Mouse (Mus musculus): ENCODE measurements around the gene Gm6169. TPM values are rescaled to one million over a fixed set of nuclear protein-coding genes. Genes with fewer than 3 reads are reported as not detected.
"Not testable (repeated sequence)": the region's sequence is repeated elsewhere in the genome, so short reads cannot be mapped to it uniquely, and the experiment has no call there.

Gene Gm6169
- total RNA-seq, 2 experiments from 2014 or later, result 10.5 TPM; not detected in 1

GRCm38 (mm10) chr13:97071626-97072241 is 27.3 kb downstream of the Gm6169 start:
- intact Hi-C loops (cut with DNase I), result no loop called here
- no peak for DNase-seq (ENCODE audit: low spot score)

- DNase-seq (ENCODE audit: low spot score), result no peak
- intact Hi-C loops (cut with DNase I), result no loop called here
Observed at GRCm38 (mm10) chr13:97070931-97071625, 28.0 kb downstream of the Gm6169 start.

DNA sequence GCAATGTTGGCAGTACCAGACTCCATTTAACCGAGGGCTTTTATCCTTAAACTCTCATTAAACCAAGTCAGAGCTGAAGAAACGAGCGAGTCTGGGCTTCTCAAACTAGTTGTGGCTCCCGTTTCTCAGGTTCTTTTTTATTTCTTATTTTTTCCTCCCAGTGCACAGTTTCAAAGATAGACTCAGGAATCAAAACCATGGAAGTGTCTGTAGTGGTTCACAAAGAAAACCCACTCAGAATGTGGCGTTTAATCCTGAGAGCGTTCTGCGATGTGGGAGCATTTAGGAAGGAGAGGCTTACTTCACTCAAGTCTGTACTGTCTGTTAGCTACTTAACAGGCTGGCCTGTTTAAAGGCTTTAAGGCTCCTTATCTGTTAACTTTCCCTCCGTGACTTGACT is 30.9 kb downstream of the Gm6169 start:
- no peak for DNase-seq (ENCODE audit: low spot score)
- intact Hi-C loops (cut with DNase I), result no loop called here

- intact Hi-C loops (cut with DNase I), result no loop called here
- no peak for DNase-seq (ENCODE audit: low spot score)
Observed at GRCm38 (mm10) chr13:97067691-97068090, 31.3 kb downstream of the Gm6169 start.

GRCm38 (mm10) chr13:97066649-97067550 is 32.1 kb downstream of the Gm6169 start, which contains the start of gene Fam169a:
Gene Fam169a (plus strand): TSS chr13:97067286.
- no peak for DNase-seq (ENCODE audit: low spot score)
- intact Hi-C loops (cut with DNase I), result no loop called here

DNA sequence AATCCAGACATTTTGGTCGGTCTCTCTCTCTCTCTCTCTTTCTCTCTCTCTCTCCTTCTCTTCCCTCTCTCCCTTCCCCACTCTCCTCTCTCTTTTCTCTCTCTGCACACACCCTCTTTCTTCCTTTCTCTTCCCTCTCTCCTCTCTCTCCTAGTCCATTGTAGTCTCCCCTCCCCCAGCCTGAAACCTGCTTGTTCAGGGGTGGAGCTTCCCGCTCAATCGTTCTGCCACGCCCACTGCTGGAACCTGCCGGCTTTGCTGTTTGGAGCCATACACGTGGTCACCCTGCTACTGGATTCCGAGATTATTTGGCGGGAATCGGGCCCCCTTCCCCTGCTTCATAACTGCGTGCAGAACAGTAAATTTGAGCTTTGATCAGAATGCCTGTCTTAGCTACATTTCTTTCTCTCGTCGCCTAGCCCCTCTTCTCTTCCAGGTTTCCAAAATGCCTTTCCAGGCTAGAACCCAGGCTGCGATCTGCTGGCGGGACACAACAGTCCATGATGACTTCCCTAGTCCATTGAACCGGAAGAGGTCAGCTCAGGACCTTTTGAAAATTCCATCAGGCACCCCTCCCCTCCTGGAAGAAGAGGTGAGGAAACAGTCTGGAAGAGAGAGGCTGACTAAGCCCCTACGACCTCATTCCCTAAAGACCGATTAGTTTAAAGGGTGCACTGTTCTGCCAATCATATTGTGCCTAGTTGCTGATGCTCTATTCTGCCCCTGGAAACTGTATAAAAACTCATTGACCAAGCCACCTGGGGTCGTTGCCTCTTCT is 34.0 kb downstream of the Gm6169 start:
- intact Hi-C loops (cut with DNase I), result not testable (repeated sequence)

DNA sequence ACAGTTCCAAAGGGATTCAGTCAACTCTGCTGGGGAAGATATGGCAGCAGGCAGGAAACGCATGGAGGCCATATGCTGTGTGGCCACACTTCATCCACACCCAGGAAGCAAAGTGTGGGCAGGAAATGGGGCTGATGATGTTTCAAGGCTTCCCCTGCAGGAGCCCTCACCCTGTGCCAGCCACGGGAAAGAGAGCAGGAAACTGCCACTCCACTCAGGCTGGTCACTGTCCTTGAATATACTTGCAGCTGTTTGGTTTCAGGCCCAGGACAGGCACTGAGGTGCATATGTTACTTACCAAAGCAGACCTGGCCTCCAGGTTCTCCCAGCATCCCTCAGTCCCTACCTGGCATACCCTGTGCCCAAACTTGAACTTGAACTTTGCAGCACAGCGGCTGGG is 34.6 kb downstream of the Gm6169 start:
- intact Hi-C loops (cut with DNase I), result no loop called here

More for the DNA sequence above, 34.0 kb downstream of the Gm6169 start:
- DNase-seq (ENCODE audit: low spot score), result not testable (repeated sequence)

GRCm38 (mm10) chr13:97063431-97063830 is 35.6 kb downstream of the Gm6169 start:
- no peak for DNase-seq (ENCODE audit: low spot score)
- intact Hi-C loops (cut with DNase I), result no loop called here

More for the DNA sequence above, 34.6 kb downstream of the Gm6169 start:
- no peak for DNase-seq (ENCODE audit: low spot score)

DNA sequence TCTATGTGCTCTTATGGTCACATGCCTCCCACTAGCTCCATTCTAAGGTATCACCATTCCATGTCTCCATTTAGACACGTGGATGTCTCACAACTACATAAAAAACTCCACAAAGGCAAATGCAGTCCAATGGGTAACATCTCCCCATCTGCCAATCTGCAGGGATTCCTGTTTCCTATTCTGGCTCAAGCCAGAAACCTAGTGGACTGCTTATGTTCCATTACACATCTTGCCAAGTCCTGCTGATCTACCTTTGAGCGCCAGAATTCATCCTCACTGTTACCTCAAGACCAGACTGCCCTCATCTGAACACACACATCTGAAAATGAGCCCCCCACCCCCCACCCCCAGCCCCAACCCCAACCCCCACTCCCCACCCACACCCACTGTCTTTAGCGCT is 36.9 kb downstream of the Gm6169 start:
- intact Hi-C loops (cut with DNase I), result no loop called here
- no peak for DNase-seq (ENCODE audit: low spot score)

- no peak for DNase-seq (ENCODE audit: low spot score)
- intact Hi-C loops (cut with DNase I), result no loop called here
Observed at GRCm38 (mm10) chr13:97060331-97060730, 38.7 kb downstream of the Gm6169 start.

DNA sequence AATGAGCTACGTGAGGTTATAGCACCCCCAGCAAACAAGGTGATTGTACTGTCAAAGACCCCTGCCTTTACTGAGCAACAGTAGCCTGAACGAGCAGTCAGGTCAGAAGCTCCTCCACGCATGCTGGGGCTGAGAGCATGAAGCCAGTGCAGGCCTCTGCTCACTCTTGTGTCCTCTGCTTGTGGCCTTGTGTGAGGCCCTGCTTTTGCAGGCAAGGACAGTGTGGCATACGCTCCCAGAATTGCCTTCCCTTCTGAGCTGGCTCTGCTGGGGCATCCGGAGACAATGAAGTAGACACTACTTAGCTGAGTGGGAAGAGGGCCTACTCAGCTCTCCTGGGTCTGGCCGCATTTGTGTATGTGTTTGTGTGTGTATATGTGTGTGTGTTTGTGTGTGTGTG is 39.3 kb downstream of the Gm6169 start:
- no peak for DNase-seq (ENCODE audit: low spot score)
- intact Hi-C loops (cut with DNase I), result loop anchor here (10.0 kb wide), 1 partner anchor 205 kb away; no protein-coding TSS in a partner anchor

DNA sequence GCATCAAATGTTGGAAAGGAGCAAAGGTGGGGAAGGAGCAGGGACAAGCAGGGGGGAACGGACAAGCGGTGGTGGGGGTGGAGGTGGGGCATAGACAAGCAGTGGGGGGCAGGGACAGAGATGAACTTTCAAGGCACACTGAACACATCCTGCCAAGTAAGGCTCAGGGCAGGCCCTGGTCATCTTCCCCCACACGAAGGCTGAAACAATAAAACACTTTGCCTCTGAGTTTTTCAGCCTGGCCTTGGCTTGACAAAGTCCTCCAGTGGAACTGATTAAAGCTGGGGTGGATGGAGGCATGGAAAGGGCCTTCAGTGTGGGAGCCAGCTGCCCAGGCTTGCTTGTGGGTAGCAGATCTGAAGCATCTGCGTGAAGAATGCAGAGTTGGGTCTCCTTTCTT is 41.2 kb downstream of the Gm6169 start:
- intact Hi-C loops (cut with DNase I), result loop anchor here (10.0 kb wide), 1 partner anchor 203 kb away; no protein-coding TSS in a partner anchor
- DNase-seq (ENCODE audit: low spot score), result no peak

GRCm38 (mm10) chr13:97053844-97054243 is 45.2 kb downstream of the Gm6169 start:
- intact Hi-C loops (cut with DNase I), result loop anchor here (10.0 kb wide), 1 partner anchor 199 kb away; no protein-coding TSS in a partner anchor
- peak; percentile 4 for DNase-seq (ENCODE audit: low spot score)

DNA sequence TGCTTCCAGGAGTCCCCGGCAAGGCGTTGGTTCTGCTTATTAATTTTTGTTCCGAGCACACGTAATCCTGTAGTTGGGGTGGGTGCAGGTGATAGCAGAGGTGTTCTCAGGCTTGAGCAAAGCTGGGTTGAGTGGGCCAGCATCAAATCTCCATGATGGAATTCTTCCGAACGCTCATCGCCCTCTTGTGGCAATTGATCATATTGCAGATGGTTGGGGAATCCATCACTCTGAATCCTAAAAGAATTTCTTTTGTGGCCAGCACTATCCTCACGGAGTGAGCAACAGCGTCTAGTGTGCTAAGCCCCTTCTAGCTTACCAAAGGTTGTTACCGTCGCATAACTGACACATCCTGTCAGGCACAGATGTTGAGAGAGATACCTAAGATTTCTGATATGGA is 46.4 kb downstream of the Gm6169 start:
- intact Hi-C loops (cut with DNase I), result loop anchor here (10.0 kb wide), 1 partner anchor 198 kb away; no protein-coding TSS in a partner anchor
- no peak for DNase-seq (ENCODE audit: low spot score)

DNA sequence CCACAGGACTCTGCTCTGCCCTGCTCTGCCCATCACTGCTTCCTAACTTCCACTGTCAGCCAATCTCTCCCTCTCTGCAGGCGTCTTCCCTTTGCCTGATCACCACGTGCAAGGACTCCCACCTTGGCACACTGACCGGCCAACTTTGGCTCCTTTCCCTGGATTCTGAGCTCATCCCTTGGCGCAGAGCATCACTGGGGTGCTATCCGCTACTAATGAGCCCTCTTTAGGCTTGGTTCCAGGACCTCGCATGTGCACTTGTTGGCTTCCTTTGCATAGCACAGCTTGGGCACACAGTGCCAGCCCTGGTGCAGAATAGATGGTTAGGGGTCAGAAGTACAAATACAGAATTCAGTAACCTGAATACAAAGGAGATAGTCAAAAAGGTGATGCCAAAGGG is 47.9 kb downstream of the Gm6169 start:
- intact Hi-C loops (cut with DNase I), result loop anchor here (10.0 kb wide), 1 partner anchor 196 kb away; no protein-coding TSS in a partner anchor
- DNase-seq (ENCODE audit: low spot score), result no peak

Other genes starting within 250 kb of the Gm6169 start
- under 1 TPM; 0.10 to 0.11 TPM for gene Gcnt4, start 174.5 kb downstream of the Gm6169 start, total RNA-seq (2021)
- not detected for gene 1700029F12Rik, start 64.9 kb downstream of the Gm6169 start, total RNA-seq (2021)
- under 1 TPM; 0.10 to 0.20 TPM for gene Fam169a, start 32.0 kb downstream of the Gm6169 start, total RNA-seq (2021)
- gene Gfm2, start 38.7 kb upstream of the Gm6169 start, total RNA-seq (2021), result 10 to 100 TPM; 49.0 to 51.3 TPM
- gene Nsa2, start 38.7 kb upstream of the Gm6169 start, total RNA-seq (2021), result 10 to 100 TPM; 42.8 to 43.9 TPM
- 10 to 100 TPM; 20.8 to 23.2 TPM for gene Hexb, start 99.1 kb upstream of the Gm6169 start, total RNA-seq (2021)
- gene Enc1, start 141.9 kb upstream of the Gm6169 start, total RNA-seq (2021), result 1 to 10 TPM; 5.6 to 6.4 TPM

Data from heart, postnatal 25 days (tissue).